In genomic region chr12:70346139-70347026, GRCm38 (mm10) we compare ENCODE assay signal across 8 mouse cellular contexts. TPM values are rescaled to one million over a fixed set of nuclear protein-coding genes. Genes with fewer than 3 reads are reported as not detected.
DNase-seq lines count a peak whose midpoint lies in the region; ATAC-seq and TF ChIP-seq lines count a peak whose summit lies in the region.

No protein-coding gene starts in this region.

- H3K9ac ChIP-seq in lung, embryonic 14.5 days: no peak overlapping the region; the same call in 1 of the 2 replicates
- peak overlapping the region; percentile 76 for H3K9ac ChIP-seq in forebrain, embryonic 15.5 days (replicated peaks)
- H3K9ac ChIP-seq in intestine, embryonic 15.5 days: peak overlapping the region; percentile 39; the same call in 1 of the 2 replicates
- peak overlapping the region; percentile 49 for H3K9ac ChIP-seq in limb, embryonic 14.5 days (ENCODE audit: low read depth, low read length, severe bottlenecking)
- H3K9ac ChIP-seq in neural tube, embryonic 15.5 days (replicated peaks): peak overlapping the region; percentile 93

- H3K36me3 ChIP-seq in lung, embryonic 14.5 days (ENCODE audit: insufficient read depth): no peaks in the 10 kb centered on the region
- H3K36me3 ChIP-seq in forebrain, embryonic 15.5 days: no peaks in the 10 kb centered on the region
- H3K36me3 ChIP-seq in intestine, embryonic 15.5 days: no peaks in the 10 kb centered on the region
- H3K36me3 ChIP-seq in limb, embryonic 14.5 days (ENCODE audit: control insufficient read depth, insufficient read depth, low read length): no peaks in the 10 kb centered on the region
- H3K36me3 ChIP-seq in neural tube, embryonic 15.5 days: no peaks in the 10 kb centered on the region

- peaks cover 9% of the 10 kb centered on the region; the same call in 1 of the 2 replicates for H3K4me1 ChIP-seq in lung, embryonic 14.5 days (ENCODE audit: insufficient read depth)
- H3K4me1 ChIP-seq in forebrain, embryonic 15.5 days: peaks cover 40% of the 10 kb centered on the region
- H3K4me1 ChIP-seq in intestine, embryonic 15.5 days (replicated peaks): peaks cover 17% of the 10 kb centered on the region
- H3K4me1 ChIP-seq in limb, embryonic 14.5 days (ENCODE audit: control insufficient read depth, insufficient read depth, low read length): peaks cover 8% of the 10 kb centered on the region
- peaks cover 36% of the 10 kb centered on the region for H3K4me1 ChIP-seq in neural tube, embryonic 15.5 days

- no peak for TF ChIP-seq POLR2A in limb, embryonic 14.5 days (IDR thresholded peaks at IDR 0.05; ENCODE audit: borderline replicate concordance, extremely low read depth, insufficient read depth, insufficient read length)

- no peaks in the 10 kb centered on the region for H3K9me3 ChIP-seq in lung, embryonic 14.5 days (ENCODE audit: low read depth, low read length)
- no peaks in the 10 kb centered on the region for H3K9me3 ChIP-seq in forebrain, embryonic 15.5 days
- H3K9me3 ChIP-seq in intestine, embryonic 15.5 days: no peaks in the 10 kb centered on the region
- H3K9me3 ChIP-seq in limb, embryonic 14.5 days (ENCODE audit: control insufficient read depth, low read length): no peaks in the 10 kb centered on the region
- H3K9me3 ChIP-seq in neural tube, embryonic 15.5 days (replicated peaks): no peaks in the 10 kb centered on the region

- peaks cover 29% of the 10 kb centered on the region for H3K27me3 ChIP-seq in lung, embryonic 14.5 days (ENCODE audit: insufficient read depth, low read length)
- H3K27me3 ChIP-seq in forebrain, embryonic 15.5 days: no peaks in the 10 kb centered on the region
- H3K27me3 ChIP-seq in intestine, embryonic 15.5 days (replicated peaks): peaks cover 24% of the 10 kb centered on the region
- H3K27me3 ChIP-seq in limb, embryonic 14.5 days (ENCODE audit: control insufficient read depth, insufficient read depth, low read length): peaks cover 37% of the 10 kb centered on the region
- H3K27me3 ChIP-seq in neural tube, embryonic 15.5 days (replicated peaks): no peaks in the 10 kb centered on the region

- peak; percentile 37 for DNase-seq in lung, embryonic 14.5 days
- no peak for DNase-seq in lung, adult 18-20 months
- DNase-seq in cerebellum, adult 11 months: peak; percentile 68
- DNase-seq in limb, embryonic 14.5 days (ENCODE audit: low spot score): no peak
- no peak for DNase-seq in T-cell, adult 2 months (ENCODE audit: low spot score)

- peak overlapping the region; percentile 94 for H3K4me2 ChIP-seq in lung, embryonic 14.5 days
- H3K4me2 ChIP-seq in forebrain, embryonic 15.5 days (replicated peaks): peak overlapping the region; percentile 97
- H3K4me2 ChIP-seq in intestine, embryonic 15.5 days (replicated peaks): peak overlapping the region; percentile 96
- peak overlapping the region; percentile 96 for H3K4me2 ChIP-seq in limb, embryonic 14.5 days (replicated peaks; ENCODE audit: low read depth, low read length, severe bottlenecking)
- peak overlapping the region; percentile 69 for H3K4me2 ChIP-seq in neural tube, embryonic 15.5 days

- WGBS in lung, embryonic 14.5 days: 2% methylated on average over 60 of the region's 60 CpGs
- WGBS in forebrain, embryonic 15.5 days: under 1% methylated on average over 60 of the region's 60 CpGs
- WGBS in intestine, embryonic 15.5 days: under 1% methylated on average over 60 of the region's 60 CpGs
- WGBS in limb, embryonic 14.5 days: 1% methylated on average over 58 of the region's 60 CpGs
- under 1% methylated on average over 60 of the region's 60 CpGs for WGBS in neural tube, embryonic 15.5 days

- peak; percentile 60 for TF ChIP-seq CTCF in lung, embryonic 14.5 days (IDR thresholded peaks at IDR 0.05; ENCODE audit: low read depth)

- no peak for ATAC-seq in lung, embryonic 14.5 days (ENCODE audit: insufficient read depth)
- peak; percentile 54 for ATAC-seq in forebrain, embryonic 15.5 days (replicated peaks)
- ATAC-seq in intestine, embryonic 15.5 days: peak; percentile 18
- no peak; the same call in 1 of the 2 replicates for ATAC-seq in limb, embryonic 14.5 days (ENCODE audit: low FRiP score, low read depth)
- ATAC-seq in neural tube, embryonic 15.5 days (ENCODE audit: low FRiP score): peak; percentile 51

- H3K27ac ChIP-seq in lung, embryonic 14.5 days (ENCODE audit: low read depth): no peak overlapping the region
- H3K27ac ChIP-seq in forebrain, embryonic 15.5 days (replicated peaks): peak overlapping the region; percentile 98
- H3K27ac ChIP-seq in intestine, embryonic 15.5 days: no peak overlapping the region
- no peak overlapping the region for H3K27ac ChIP-seq in limb, embryonic 14.5 days (replicated peaks; ENCODE audit: low read depth, low read length)
- peak overlapping the region; percentile 99 for H3K27ac ChIP-seq in neural tube, embryonic 15.5 days (replicated peaks)

- H3K4me3 ChIP-seq in lung, embryonic 14.5 days (ENCODE audit: low read depth, low read length): peak overlapping the region; percentile 56
- peak overlapping the region; percentile 60 for H3K4me3 ChIP-seq in forebrain, embryonic 15.5 days
- H3K4me3 ChIP-seq in intestine, embryonic 15.5 days (replicated peaks): peak overlapping the region; percentile 54
- peak overlapping the region; percentile 60 for H3K4me3 ChIP-seq in limb, embryonic 14.5 days (replicated peaks; ENCODE audit: low read length)
- H3K4me3 ChIP-seq in neural tube, embryonic 15.5 days (replicated peaks): peak overlapping the region; percentile 85

RNA-seq across cellular contexts. Expression of gene Trim9, which starts 1.0 kb away (rescaled TPM):
- polyA plus RNA-seq in lung, embryonic 14.5 days (2014; fragmentation: Nextera tagmentation; extraction: Ambion mirVana): 0.47 and 0.59 TPM in 2 replicates
- 45.4 and 51.8 TPM in 2 replicates for polyA plus RNA-seq in forebrain, embryonic 15.5 days (2015; fragmentation: Nextera tagmentation; extraction: Ambion mirVana)
- 1.5 and 1.7 TPM in 2 replicates for polyA plus RNA-seq in intestine, embryonic 15.5 days (2015; fragmentation: Nextera tagmentation; extraction: Ambion mirVana)
- polyA plus RNA-seq in limb, embryonic 14.5 days (2012; rRNA removed): 1.0 TPM in 2 replicates
- 0.66 and 0.95 TPM in 2 replicates for polyA plus RNA-seq in limb, embryonic 14.5 days (2014; fragmentation: Nextera tagmentation; extraction: Ambion mirVana)
- 90.1 and 101 TPM in 2 replicates for polyA plus RNA-seq in neural tube, embryonic 15.5 days (2015; fragmentation: Nextera tagmentation; extraction: Ambion mirVana)

Comparison
In these comparisons a context has a peak if more than half of its experiments do, and no peak if none do; other contexts are left out.
1. DNase-seq: peak in lung, embryonic 14.5 days (single experiment) and cerebellum, adult 11 months (single experiment); none in lung, adult 18-20 months (0 of 2), limb, embryonic 14.5 days (single experiment) and T-cell, adult 2 months (single experiment).
2. ATAC-seq: peak in forebrain, embryonic 15.5 days (single experiment), intestine, embryonic 15.5 days (single experiment) and neural tube, embryonic 15.5 days (single experiment); none in lung, embryonic 14.5 days (single experiment) and limb, embryonic 14.5 days (single experiment).
3. H3K27ac ChIP-seq: peak in forebrain, embryonic 15.5 days (single experiment) and neural tube, embryonic 15.5 days (single experiment); none in lung, embryonic 14.5 days (single experiment), intestine, embryonic 15.5 days (single experiment) and limb, embryonic 14.5 days (single experiment).
4. RNA of gene Trim9, which starts 1.0 kb away (polyA plus RNA-seq): 90.1 to 101 TPM in neural tube, embryonic 15.5 days and 45.4 to 51.8 TPM in forebrain, embryonic 15.5 days; 1.5 to 1.7 TPM in intestine, embryonic 15.5 days, 0.66 to 1.0 TPM in limb, embryonic 14.5 days and 0.47 to 0.59 TPM in lung, embryonic 14.5 days; every median in the first group is over 10 times any median in the second.
5. Peak in every context shown above with its lines, with median percentiles within 50 percentile points of each other: H3K4me2 ChIP-seq and H3K4me3 ChIP-seq.